Mouse (Mus musculus) monocyte, adult 5-6 weeks (primary cell): Measurements from ENCODE around the gene Mrpl52. TPM values are rescaled to one million over a fixed set of nuclear protein-coding genes. Genes with fewer than 3 reads are reported as not detected.
A peak's percentile ranks its signal among the peaks of the same experiment; 100 is the strongest.

Experiments used
- ATAC-seq: fragments of 153-309, 156-312 bp; replicated peaks from 2 replicates; pipeline ENCODE4 v1.8.0; 2017; ENCODE audit warnings: mild to moderate bottlenecking; ENCODE audit not compliant: low TSS enrichment, insufficient number of reproducible peaks, severe bottlenecking, poor library complexity, low FRiP score
- total RNA-seq: library from RNA; stranded (forward); fragments of 200-1000, 200-491, 200-594 nt; gene quantifications from 3 replicates; pipeline ENCODE4 v1.2.3, GENCODE M21; 2017

The Mrpl52 gene
- total RNA-seq, result 49.3 to 72.4 TPM (median 52.8 TPM) in 3 replicates

GRCm38 (mm10) chr14:54426689-54427398 is at the start of gene Mrpl52:
TSS of gene Mrpl52 (plus strand) at chr14:54426909.
- peak; percentile 80 for ATAC-seq

- no peak for ATAC-seq
Measured at GRCm38 (mm10) chr14:54377166-54377565, 49.5 kb upstream of the Mrpl52 start.

- ATAC-seq, result no peak
Measured at GRCm38 (mm10) chr14:54379571-54379970, 47.1 kb upstream of the Mrpl52 start.

- no peak for ATAC-seq
Measured at GRCm38 (mm10) chr14:54380616-54381015, 46.1 kb upstream of the Mrpl52 start.

- ATAC-seq, result no peak
Measured at GRCm38 (mm10) chr14:54381816-54382215, 44.9 kb upstream of the Mrpl52 start.

GRCm38 (mm10) chr14:54382641-54383040 is 44.1 kb upstream of the Mrpl52 start:
- ATAC-seq, result no peak

- peak; percentile 18; the same call in 1 of the 2 replicates for ATAC-seq
Measured at GRCm38 (mm10) chr14:54383355-54383771, 43.3 kb upstream of the Mrpl52 start.

- ATAC-seq, result no peak
Measured at GRCm38 (mm10) chr14:54384396-54384795, 42.3 kb upstream of the Mrpl52 start.

GRCm38 (mm10) chr14:54385968-54386618 is 40.6 kb upstream of the Mrpl52 start:
- no peak for ATAC-seq

- no peak for ATAC-seq
Measured at GRCm38 (mm10) chr14:54387546-54387945, 39.2 kb upstream of the Mrpl52 start.

- no peak for ATAC-seq
Measured at GRCm38 (mm10) chr14:54390843-54391242, 35.9 kb upstream of the Mrpl52 start.

- ATAC-seq, result no peak
Measured at GRCm38 (mm10) chr14:54393794-54394193, 32.9 kb upstream of the Mrpl52 start.

- ATAC-seq, result no peak
Measured at GRCm38 (mm10) chr14:54394309-54394708, 32.4 kb upstream of the Mrpl52 start.

GRCm38 (mm10) chr14:54396685-54397084 is 30.0 kb upstream of the Mrpl52 start:
- ATAC-seq, result no peak

- peak; percentile 56 for ATAC-seq
Measured at GRCm38 (mm10) chr14:54397872-54398527, 28.7 kb upstream of the Mrpl52 start.

GRCm38 (mm10) chr14:54398528-54398916 is 28.2 kb upstream of the Mrpl52 start:
- ATAC-seq, result 0 out of 2 replicates have a peak, but pooled peaks have one; percentile 19

- peak; percentile 33; the same call in 1 of the 2 replicates for ATAC-seq
Measured at GRCm38 (mm10) chr14:54398921-54399382, 27.8 kb upstream of the Mrpl52 start.

GRCm38 (mm10) chr14:54401723-54402122 is 25.0 kb upstream of the Mrpl52 start:
- ATAC-seq, result no peak

GRCm38 (mm10) chr14:54408336-54409056 is 18.2 kb upstream of the Mrpl52 start:
- no peak for ATAC-seq
